Mouse (Mus musculus) hematopoietic stem cell, adult 5-6 weeks (primary cell): Measurements from ENCODE around the gene Lamtor5. TPM values are rescaled to one million over a fixed set of nuclear protein-coding genes. Genes with fewer than 3 reads are reported as not detected.
"Not testable (repeated sequence)": the region's sequence is repeated elsewhere in the genome, so short reads cannot be mapped to it uniquely, and the experiment has no call there.

ENCODE experiments used
- ATAC-seq, 2 experiments: fragments of 125-278 bp in 1 of 2; replicated peaks in 1 of 2; 2 replicates each; pipeline ENCODE4 v1.8.0; 2016 to 2017; ENCODE audit warnings: inconsistent platforms in 2 of 2, mild to moderate bottlenecking in 2 of 2, moderate number of reproducible peaks in 2 of 2, low read depth in 1 of 2, moderate TSS enrichment in 1 of 2; ENCODE audit not compliant: low FRiP score in 2 of 2, poor library complexity in 2 of 2, severe bottlenecking in 2 of 2, insufficient read depth in 1 of 2, low TSS enrichment in 1 of 2
- total RNA-seq: library from RNA; stranded (forward); fragments of 172-1452, 232-1000 nt; gene quantifications from 2 replicates; pipeline ENCODE4 v1.2.3, GENCODE M21; 2017

The Lamtor5 gene
- total RNA-seq, 1 experiment from 2014 or later = 51.2 TPM

DNA sequence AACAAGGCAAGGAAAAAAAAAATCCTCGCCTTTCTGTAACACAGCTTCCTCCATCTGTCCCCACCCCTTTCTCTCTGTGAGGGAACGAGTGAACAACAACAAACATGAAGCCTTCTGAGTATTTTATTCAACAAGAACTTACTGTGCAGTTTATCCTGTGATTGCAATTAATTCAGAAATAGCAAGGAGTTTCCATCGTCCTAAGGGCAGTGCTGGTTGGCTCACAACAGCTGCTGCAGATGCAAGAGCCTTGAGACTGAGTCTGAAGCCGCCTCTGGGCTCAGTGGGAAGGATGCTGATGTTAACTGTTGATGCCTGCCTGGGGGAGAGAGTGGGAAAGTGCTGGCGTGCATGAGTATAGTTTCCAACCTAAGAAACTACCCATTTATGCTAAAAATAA, 20.7 kb upstream of the Lamtor5 start:
- ATAC-seq = no peak

DNA sequence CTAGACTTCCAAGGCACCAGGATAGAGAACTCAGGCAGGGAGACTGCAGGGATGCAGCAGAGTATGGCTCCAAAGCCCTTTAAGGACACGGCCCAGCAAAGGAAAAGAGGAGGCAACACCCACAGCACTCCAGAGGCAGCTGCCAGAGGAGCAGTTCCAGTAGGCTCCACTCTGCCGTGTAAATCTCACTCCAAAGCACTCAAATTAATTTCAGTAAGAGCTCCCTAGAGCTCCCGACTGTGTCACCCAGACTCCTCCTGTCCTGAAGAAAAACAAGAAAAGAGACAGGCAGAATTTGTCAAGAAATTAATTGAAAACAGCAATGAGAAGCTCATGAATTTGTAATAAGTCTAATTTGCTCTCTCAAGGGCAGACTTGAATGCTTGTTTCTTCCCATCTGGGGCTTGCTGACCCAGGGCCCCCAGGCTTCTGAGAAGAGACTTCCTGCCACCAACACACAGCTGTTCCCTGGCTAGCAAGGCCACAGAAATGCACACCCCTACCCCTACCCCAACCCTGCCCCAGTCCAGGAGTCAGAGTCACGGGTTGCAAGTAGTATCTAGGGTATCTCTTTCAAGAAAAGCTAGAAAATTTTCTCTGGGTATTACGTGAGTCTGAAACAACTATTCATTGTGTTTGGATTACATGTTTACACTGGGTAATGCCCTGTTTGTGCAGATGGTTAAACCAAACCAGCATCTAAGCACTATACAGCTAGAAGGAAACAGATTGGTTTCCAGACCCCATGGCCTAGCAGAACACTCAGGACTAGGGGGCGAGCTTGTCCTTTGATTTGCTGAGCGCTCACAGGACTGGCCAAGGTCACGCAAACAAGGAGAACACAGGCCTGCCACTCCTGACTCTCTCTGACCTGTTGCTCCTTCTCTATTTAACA, 17.5 kb upstream of the Lamtor5 start:
- ATAC-seq = no peak

DNA sequence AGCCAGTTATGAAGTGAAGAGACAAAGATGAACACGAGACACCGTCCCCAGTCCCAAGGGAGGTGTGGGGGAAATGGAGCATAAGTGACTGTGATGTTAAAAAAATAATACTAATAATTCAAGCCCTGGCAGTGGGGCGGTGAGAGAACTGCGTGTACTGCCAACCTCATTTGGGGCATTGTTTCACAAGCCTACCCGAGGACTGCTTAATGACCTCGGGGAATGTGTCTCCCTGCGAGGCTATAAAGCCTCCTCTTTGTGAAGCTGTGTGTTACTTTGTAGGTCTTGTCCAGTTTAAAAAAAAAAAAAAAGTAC, 16.9 kb upstream of the Lamtor5 start:
- no peak for ATAC-seq

DNA sequence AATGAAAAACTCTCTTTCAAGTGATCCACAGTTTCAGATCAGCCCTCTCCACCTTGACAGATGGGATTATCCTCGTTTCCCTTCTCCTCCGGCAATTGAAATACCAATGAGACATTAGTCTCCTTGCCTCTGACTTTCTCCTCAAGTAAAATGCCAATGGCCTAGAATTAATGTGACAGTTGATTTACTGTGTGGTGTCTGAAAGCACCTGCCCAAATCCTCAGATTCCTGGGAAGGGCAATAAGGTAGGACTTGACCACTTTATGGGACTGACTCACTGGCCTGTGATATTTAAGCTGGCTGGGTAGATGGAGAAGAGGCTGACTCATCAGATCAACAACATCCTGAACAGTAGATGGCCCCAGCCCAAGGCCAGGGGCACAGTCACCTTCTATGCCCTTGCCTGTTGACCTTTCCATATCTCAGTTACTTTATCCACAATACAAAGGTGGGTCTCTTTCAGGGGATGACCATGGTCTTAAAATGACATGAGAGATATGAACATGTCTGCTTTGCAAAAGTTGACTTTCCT, 11.8 kb upstream of the Lamtor5 start:
- ATAC-seq = no peak

DNA sequence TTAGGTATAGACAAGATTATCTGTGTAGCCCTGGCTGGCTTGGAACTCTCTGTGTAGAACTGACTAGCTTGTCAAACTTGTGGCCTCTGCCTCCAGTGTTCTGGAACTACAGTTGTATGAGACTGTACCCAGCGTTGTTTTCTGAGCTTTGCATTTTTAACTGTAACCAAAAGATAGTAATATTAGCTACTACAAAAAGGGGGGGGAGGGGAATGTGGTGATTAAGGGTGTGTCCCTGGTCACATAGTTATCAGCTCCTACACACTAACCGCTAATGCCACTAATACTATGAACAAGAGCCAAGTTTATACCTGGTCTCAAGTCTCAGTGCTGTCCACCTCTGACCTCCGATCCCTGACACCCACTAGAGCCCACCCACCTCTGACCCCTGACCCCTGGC, 6.2 kb upstream of the Lamtor5 start:
- ATAC-seq = no peak

DNA sequence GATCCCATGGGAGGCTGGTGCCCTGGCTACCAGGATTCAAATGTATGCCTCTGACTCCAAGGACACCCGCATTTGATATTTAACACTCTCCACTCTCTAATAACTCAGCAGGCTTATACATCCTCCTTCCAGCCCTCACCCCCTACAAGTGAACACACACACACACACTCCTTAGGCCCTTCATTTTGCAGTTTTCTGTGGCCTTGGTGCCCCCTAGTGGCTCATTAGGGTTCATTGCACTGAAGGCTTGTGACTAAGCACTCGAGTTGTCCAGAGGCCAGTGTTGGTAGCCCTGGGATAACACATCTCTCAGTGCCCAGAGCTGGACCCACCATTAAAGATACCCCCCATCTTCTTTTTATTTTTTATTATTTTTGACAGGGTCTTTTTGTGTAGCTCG, 4.8 kb upstream of the Lamtor5 start:
- peak; percentile 79 to 85 for ATAC-seq

DNA sequence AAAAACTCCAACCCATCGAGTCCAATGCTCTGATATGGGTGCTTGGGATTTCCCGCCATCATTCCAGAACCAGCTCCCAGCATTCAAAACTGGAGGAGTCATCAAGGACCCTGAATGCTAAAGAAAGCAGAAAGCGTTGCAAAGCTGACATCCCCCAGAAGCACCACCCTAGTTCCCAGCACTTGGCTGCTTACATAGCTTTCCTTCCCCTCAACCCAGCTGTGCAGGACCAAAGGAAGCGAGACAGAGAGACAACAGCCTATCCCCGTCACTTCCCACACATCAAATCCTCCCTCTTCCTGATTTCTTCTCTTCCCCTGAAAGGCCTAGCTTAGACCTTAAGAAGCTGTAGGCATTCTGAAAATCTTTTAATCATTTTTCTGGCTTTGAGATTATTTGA, 3.3 kb upstream of the Lamtor5 start:
- ATAC-seq = no peak

DNA sequence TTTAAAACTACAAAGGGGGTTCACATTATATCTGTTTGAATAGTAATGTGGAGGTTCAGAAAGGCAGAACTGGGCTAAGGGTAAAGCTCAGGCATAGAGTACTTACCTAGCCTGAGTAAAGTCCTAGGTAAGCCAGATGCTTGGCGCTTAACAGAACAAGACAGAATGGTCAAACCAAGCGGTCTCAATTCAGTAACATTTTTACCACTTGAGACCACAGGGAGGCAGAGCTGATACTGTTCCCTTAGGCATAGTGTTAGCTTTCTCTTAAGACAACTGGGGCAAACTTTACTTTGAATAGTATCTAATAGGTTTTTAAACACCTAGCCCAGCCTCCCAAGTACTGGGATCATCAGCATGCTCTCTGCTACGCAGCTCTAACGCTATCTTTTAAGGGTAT, 2.7 kb upstream of the Lamtor5 start:
- ATAC-seq = no peak

DNA sequence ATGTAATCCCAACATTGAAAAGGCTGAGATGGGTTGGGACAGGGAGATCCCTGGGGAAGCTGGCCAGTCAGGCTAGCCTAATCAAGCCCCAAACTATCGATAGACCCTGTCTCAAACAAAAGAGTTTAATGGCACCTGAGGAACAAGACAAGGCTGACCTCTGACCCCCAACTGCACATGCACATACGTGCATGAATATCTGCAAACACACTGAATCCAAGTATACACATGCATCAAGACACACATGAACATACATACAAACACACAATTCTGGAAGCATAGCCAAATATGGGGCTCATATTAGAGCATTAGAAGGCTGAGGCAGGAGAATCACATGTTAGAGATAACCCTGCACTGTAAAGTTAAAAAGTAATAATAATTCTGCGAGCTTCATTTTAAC, 2.0 kb upstream of the Lamtor5 start:
- ATAC-seq = no peak

DNA sequence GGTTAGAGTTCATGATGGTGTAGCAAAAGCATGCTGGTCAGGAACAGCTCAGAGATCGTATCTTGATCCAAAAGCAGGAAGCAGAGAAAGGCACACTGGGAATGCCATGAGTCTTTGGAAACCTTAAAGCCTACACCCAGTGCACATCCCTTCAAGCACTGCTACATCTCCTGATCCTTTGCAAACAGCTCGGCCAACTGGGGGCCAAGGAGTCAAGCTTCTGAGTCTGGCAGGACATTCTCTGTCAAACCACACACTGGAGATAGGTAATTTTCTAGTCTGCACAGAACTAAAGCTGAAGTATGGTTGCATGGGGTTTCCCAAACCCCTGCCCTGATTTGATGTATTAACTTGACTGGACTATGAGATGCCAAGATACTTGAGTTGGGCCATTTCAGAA, 7.5 kb downstream of the Lamtor5 start:
- ATAC-seq = no peak

DNA sequence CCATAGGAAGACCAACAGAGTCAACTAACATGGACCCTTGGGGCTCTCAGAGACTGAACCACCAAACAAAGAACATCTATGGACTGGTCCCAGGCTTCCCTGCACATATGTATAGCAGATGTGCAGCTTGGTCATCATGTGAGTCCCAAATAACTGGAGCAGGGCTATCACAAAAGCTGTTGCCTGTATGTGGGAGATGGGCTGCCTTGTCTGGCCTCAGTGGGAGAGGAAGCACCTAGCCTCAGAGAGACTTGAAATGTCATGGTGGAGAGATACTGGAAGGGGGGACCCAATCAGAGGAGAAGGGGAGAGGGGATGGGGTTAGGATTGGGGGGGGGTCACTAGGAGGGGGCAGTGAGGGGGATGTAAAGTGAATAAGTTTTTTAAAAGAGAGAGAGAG, 8.7 kb downstream of the Lamtor5 start:
- no peak for ATAC-seq

DNA sequence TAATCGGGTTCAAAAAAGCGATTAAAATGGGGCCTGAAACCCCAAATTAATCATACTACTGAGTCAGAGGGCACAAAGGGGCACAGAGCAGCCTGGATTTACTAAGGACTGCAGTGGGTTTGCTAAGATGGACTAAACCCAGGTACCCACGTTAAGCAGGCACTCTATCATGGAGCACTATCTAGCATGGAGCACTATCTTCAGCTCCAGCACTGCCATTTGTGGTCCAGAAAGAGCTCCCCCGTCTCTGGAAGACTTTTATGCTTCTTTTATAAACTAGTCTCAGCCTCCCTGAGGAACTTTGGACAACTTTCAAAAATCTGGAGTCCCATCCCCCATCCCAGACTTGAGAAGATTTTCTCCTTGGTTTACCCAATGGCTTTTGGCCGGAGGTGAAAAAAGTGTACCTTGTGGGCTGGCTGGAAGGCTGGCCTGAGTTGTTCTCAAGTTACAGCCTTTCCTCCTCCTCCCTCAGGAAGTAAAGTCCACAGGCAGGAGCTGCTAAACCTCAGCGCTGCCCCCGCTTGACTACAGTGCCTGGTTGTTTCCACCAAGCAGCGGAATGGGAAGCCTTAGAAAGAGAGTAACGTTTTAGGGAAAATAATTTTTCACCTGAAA, 12.2 kb downstream of the Lamtor5 start, which contains the start of gene Slc16a4:
Slc16a4 (plus strand) TSS at position 467 of the 618 bp plus-strand sequence.
- ATAC-seq = peak; percentile 32 to 80; a peak in 2 of 4 replicates

DNA sequence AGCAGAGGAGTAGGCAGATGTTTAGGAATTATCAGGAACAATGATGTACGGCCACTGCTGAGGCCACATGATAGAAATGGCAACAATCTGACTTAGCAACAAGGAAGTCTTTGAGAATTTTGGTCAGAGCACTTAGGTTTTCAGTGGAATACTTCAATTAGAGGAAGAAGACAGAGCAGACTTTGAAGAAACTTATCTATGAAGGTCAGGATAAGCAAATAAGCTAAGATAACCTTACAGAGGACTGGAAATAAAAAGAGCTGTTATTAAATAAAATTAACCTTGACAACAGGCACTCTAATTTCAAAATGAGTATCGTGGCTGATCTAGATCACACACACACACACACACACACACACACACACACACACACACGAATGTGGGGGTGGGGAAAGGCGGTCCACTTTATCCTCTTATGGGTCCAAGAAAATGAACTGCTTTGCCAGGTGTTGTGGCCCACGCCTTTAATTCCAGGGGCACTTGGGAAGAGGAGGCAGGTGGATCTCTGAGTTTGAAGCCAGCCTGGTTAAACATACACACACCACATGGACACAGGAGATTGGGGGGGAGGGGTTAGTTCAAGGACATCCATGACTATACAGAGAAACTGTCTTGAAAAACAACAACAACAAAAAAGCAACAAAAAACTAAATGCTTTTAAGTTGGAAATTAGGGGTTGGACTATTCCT, 17.2 kb downstream of the Lamtor5 start:
- no peak for ATAC-seq

DNA sequence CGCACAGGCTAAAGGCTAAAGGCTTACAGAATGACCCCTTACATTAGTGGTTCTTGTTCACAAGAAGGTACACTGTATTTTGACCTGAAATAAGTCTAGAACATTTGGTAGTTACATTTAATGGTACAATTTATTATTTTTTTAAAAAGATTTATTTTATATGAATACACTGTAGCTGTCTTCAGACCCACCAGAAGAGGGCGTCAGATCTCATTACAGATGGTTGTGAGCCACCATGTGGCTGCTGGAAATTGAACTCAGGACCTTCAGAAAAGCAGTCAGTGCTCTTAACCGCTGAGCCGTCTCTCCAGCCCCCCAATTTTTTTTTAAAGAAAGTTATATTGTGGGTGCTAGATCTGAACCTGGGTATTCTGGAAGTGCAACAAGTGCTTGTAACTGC, 18.3 kb downstream of the Lamtor5 start:
- ATAC-seq = not testable (repeated sequence)

DNA sequence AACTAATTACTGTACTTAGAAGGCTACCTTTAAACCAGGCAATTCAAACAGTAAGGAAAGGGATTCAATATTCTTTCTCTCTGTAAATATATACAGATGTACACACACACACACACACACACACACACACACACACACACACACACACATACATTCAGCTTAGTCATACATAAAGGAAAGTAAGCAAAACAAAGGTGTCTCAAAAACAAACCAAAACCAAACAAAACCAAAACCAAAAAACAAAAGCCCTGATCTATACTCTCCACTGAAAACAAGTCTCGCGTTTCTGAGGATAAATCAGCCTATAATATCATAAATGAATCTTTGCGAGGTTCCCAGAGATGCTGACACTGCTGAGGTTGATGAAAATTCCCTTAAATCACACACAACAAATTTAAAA, 38.7 kb downstream of the Lamtor5 start:
- no peak for ATAC-seq

DNA sequence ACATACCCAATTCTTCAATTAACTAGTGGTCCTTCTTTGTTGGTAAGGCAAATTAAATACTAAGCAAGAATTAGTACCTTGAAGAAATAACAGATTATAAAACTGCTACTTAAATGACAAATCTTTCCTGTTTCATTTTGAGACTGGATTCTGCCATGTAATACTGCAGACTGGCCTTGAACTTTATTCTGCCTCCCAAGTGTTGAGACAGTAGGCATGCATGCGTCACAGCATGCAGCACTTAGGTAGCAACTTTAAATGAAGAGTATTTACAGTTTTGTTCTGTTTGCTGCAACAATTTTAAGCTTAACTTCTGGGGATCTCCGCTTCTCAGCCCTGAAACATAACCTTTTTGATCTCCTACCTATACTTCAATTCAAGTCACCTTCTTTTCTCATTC, 42.5 kb downstream of the Lamtor5 start:
- no peak for ATAC-seq

DNA sequence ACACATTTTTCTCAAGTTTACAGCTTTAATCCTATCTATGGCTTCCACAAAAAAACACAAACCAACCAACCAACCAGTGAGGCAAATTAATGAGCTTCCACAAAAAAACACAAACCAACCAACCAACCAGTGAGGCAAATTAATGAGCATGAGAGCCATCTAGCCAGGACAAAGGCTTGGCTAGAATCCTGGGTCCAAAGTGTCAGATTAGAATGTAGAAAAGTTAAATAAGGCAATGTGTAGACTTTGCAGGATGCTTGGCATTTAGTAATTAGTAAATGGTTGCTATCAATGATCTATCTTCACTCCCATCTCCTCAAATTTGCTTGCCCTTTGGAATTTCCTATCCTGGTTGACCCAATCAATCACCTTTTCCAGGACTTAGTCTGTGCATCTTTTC, 43.1 kb downstream of the Lamtor5 start:
- ATAC-seq = no peak

DNA sequence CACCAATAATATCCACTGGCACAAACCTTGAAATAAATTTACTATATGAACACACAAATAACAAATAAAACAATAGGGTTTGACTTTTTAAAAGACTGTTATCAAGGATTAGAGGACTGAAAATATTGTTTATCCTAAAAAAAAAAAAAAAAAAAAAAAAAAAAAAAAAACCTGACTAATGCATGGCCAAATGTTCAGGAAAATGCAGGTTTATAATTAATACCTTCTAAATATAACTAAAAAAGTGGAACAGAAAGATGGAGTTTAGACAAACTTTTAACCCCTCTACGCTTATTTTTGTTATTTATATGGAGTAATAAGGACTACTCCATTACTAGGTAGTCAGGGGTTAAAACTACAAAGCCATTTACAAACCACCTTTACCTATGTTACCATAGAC, 47.8 kb downstream of the Lamtor5 start:
- no peak for ATAC-seq
